Mouse (Mus musculus): Measurements from ENCODE around the gene Stk24. TPM values are rescaled to one million over a fixed set of nuclear protein-coding genes. Genes with fewer than 3 reads are reported as not detected.

Gene Stk24
- polyA plus RNA-seq, 1 experiment from 2014 or later: 32.8 TPM

- H3K4me3 ChIP-seq: no peak overlapping the region
- WGBS: 86% methylated on average over 8 of the region's 8 CpGs
- no peak for DNase-seq (ENCODE audit: low spot score)
- no peaks in the 10 kb centered on the region for H3K9me3 ChIP-seq
- H3K36me3 ChIP-seq: peaks cover 89% of the 10 kb centered on the region
- H3K27ac ChIP-seq: no peak overlapping the region
- no peaks in the 10 kb centered on the region for H3K4me1 ChIP-seq (replicated peaks)
- H3K27me3 ChIP-seq (ENCODE audit: insufficient read depth, poor library complexity, severe bottlenecking): no peaks in the 10 kb centered on the region
Measured at GRCm38 (mm10) chr14:121291881-121292280, 87.9 kb downstream of the Stk24 start.

GRCm38 (mm10) chr14:121285379-121286120 is 94.3 kb downstream of the Stk24 start:
- 95% methylated on average over 14 of the region's 14 CpGs for WGBS
- Histone ChIP-seq H3K36me3 (peaks cover 90% of the 10 kb centered on the region), H3K27ac (no peak overlapping the region), H3K4me1 (replicated peaks) (no peaks in the 10 kb centered on the region), H3K9me3 (no peaks in the 10 kb centered on the region), H3K27me3 (ENCODE audit: insufficient read depth, poor library complexity, severe bottlenecking) (no peaks in the 10 kb centered on the region), H3K4me3 (no peak overlapping the region)
- no peak for DNase-seq (ENCODE audit: low spot score)

- Histone ChIP-seq H3K4me1 (replicated peaks) (no peaks in the 10 kb centered on the region), H3K4me3 (no peak overlapping the region), H3K27ac (no peak overlapping the region), H3K36me3 (peaks cover 94% of the 10 kb centered on the region), H3K9me3 (no peaks in the 10 kb centered on the region), H3K27me3 (ENCODE audit: insufficient read depth, poor library complexity, severe bottlenecking) (no peaks in the 10 kb centered on the region)
- DNase-seq (ENCODE audit: low spot score): no peak
Measured at GRCm38 (mm10) chr14:121281336-121281710, 98.5 kb downstream of the Stk24 start.

DNA sequence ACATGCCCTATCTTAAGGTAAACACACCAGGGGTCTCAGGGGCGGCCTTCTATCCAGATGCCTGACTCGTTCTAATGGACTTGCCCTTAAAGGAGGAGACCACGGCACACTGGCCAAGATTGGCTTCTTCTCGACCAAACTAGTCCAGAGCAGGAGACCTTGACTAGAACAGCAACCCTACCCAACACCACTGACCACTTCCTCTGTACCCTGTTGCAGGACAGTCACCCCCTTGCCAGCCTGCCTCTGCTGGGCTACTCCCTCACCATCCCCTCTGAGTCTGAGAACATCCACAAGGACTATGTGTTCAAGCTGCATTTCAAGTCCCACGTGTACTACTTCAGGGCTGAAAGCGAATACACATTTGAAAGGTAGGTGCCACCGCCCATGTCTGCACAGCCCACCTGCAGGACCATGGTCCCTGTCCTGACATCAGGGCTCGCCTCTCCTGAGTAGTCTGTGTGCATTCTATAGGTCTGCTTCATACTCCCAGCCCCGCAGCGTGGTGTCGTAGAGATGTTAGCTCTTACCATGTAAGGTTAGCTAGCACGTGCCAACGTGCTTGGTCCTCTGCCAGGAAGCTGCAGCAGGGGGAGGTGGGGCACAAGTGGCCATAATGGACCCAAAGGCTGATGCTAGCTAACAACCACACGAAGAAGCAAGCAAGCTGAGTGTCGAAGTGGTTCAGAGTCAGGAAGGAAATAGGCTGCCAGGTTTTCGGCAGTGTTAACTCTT is 99.0 kb downstream of the Stk24 start:
- no peaks in the 10 kb centered on the region for H3K27me3 ChIP-seq (ENCODE audit: insufficient read depth, poor library complexity, severe bottlenecking)
- peaks cover 94% of the 10 kb centered on the region for H3K36me3 ChIP-seq
- WGBS: 90% methylated on average over 16 of the region's 16 CpGs
- H3K4me3 ChIP-seq: no peak overlapping the region
- H3K27ac ChIP-seq: no peak overlapping the region
- no peaks in the 10 kb centered on the region for H3K4me1 ChIP-seq (replicated peaks)
- no peak for DNase-seq (ENCODE audit: low spot score)
- no peaks in the 10 kb centered on the region for H3K9me3 ChIP-seq

DNA sequence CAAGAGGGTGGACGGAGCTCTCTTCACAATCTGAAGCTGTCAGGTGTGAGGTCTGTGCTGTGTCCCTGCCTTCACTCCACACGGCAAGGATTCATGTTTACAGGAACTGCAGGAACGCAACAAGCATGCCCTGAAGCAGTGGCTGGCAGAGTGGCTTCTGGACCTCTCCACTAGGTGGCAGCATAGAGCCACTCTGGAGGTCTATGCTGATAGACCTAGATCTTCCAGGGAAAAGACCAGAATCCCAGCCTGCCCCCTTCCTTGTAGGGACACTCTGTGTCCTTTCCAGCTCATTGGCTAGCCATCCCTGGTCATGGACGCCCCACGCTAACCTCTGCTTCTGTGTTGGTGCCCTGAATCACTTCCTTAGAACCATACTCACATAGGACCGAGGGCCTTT is 100.7 kb downstream of the Stk24 start:
- Histone ChIP-seq H3K4me1 (replicated peaks) (no peaks in the 10 kb centered on the region), H3K9me3 (no peaks in the 10 kb centered on the region), H3K4me3 (no peak overlapping the region), H3K27ac (no peak overlapping the region), H3K36me3 (peaks cover 93% of the 10 kb centered on the region), H3K27me3 (ENCODE audit: insufficient read depth, poor library complexity, severe bottlenecking) (no peaks in the 10 kb centered on the region)
- DNase-seq (ENCODE audit: low spot score): peak; percentile 81
- 30% methylated on average over 6 of the region's 6 CpGs for whole genome bisulfite sequencing

DNA sequence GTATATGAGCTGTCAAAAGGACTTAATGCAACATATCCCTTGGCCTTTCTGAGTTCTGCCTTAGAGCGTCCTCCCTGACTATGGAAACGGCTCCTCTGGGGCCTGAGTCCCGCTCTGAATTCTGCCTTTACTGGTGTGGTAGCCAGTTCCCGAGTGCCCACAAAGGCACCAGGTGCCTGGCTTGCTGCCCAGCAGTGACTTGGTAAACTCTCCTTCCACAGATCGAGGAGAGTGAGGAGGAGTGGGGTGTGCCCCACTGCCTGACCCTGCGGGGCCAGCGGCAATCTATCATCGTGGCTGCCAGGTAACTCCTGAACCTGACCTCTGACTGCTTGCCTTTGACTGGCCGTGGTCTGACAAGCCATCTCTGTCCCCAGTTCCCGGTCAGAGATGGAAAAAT is 103.8 kb downstream of the Stk24 start:
- WGBS: 90% methylated on average over 10 of the region's 10 CpGs
- Histone ChIP-seq H3K4me3 (no peak overlapping the region), H3K27ac (no peak overlapping the region), H3K4me1 (replicated peaks) (no peaks in the 10 kb centered on the region), H3K27me3 (ENCODE audit: insufficient read depth, poor library complexity, severe bottlenecking) (no peaks in the 10 kb centered on the region), H3K36me3 (peaks cover 93% of the 10 kb centered on the region), H3K9me3 (no peaks in the 10 kb centered on the region)
- no peak for DNase-seq (ENCODE audit: low spot score)

DNA sequence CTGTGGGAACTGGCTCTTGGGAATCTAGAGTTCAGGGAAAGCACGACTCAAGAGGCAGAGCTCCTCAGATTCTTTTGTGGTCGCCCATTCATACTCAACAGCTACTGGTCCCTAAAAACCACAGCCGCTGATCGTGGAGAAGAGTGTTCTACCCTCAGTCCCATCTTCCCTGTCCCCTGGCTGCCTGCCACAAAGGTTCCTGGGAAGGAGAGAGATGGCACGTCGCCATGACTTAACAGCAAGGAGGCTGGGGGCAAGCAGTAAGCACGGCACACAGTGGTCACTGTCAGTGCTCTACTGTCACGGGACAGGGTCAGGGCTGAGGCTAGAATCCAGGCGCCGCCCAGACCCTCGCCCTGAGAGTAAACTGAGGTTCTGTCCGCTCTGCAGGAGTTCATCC is 104.8 kb downstream of the Stk24 start:
- no peak for DNase-seq (ENCODE audit: low spot score)
- Histone ChIP-seq H3K36me3 (peaks cover 93% of the 10 kb centered on the region), H3K27ac (no peak overlapping the region), H3K4me1 (replicated peaks) (no peaks in the 10 kb centered on the region), H3K4me3 (no peak overlapping the region), H3K27me3 (ENCODE audit: insufficient read depth, poor library complexity, severe bottlenecking) (no peaks in the 10 kb centered on the region), H3K9me3 (no peaks in the 10 kb centered on the region)
- WGBS: 91% methylated on average over 12 of the region's 12 CpGs

DNA sequence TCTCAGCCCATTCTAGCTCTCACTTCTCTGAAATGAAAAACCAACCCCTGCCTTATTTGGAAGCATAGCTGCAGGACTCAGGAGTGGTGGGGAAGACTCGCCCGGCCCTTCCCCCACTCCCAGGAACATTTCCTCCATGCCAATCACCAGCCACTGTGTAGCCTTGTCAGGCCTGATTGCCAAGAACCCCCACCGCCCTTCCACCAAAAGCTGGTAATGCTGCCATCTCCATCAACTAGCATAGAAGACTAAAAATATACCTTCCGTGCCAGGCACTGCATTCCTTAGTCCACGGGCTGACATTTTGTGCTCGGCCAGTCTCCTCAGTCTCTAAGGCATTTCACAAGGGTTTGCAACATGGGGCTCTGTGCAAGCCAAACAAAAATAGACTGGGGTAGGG is 109.3 kb downstream of the Stk24 start:
- 86% methylated on average over 6 of the region's 6 CpGs for WGBS

DNA sequence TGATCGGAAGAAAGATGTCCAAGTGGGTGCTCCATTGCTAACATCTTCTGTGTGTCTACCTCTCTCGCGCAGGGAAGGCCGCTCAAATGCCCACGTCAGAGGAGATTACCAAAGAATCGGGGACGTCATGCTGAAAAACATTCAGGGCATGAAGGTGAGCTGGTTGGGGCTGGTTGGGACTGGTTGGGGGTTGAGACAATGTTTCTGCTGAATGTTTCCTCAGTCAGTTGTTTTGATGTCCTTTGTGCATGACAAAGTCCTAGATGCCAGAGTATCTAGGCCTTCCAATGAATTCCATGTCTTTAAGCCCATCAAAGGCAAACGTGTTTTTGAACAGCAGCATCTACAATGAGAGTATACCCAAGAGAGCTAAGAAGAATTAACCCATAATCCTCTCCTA is 112.0 kb downstream of the Stk24 start:
- no peaks in the 10 kb centered on the region for H3K9me3 ChIP-seq
- peaks cover 68% of the 10 kb centered on the region for H3K36me3 ChIP-seq
- no peak for DNase-seq (ENCODE audit: low spot score)
- 0 out of 2 replicates have a peak, but pooled peaks cover 1% of the 10 kb centered on the region for H3K4me1 ChIP-seq (replicated peaks)
- no peak overlapping the region for H3K27ac ChIP-seq
- 88% methylated on average over 8 of the region's 8 CpGs for WGBS
- H3K4me3 ChIP-seq: no peak overlapping the region
- no peaks in the 10 kb centered on the region for H3K27me3 ChIP-seq (ENCODE audit: insufficient read depth, poor library complexity, severe bottlenecking)

More for the DNA sequence above, 109.3 kb downstream of the Stk24 start:
- Histone ChIP-seq H3K27ac (no peak overlapping the region), H3K4me1 (replicated peaks) (no peaks in the 10 kb centered on the region), H3K36me3 (peaks cover 71% of the 10 kb centered on the region), H3K27me3 (ENCODE audit: insufficient read depth, poor library complexity, severe bottlenecking) (no peaks in the 10 kb centered on the region), H3K9me3 (no peaks in the 10 kb centered on the region), H3K4me3 (no peak overlapping the region)
- DNase-seq (ENCODE audit: low spot score): no peak

DNA sequence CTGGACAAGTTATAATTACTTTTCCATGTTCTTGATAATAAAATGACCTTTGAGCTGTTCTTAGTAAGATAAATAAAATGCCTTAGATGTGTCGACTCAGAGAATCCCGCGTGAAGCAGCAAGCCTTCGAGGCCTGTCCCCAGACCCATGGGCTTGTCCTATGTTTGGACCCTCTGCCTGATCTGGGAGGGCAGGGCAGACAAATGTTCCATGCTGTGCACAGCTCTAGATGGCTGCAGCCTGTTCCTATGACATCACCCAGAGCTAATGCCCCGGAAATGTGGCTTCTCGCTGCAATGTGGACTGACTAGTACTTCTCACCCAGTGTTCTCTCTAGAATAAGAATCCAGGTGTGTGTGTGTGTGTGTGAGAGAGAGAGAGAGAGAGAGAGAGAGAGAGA is 115.4 kb downstream of the Stk24 start:
- no peak for DNase-seq (ENCODE audit: low spot score)
- 95% methylated on average over 6 of the region's 6 CpGs for WGBS
- Histone ChIP-seq H3K36me3 (peaks cover 45% of the 10 kb centered on the region), H3K27ac (no peak overlapping the region), H3K4me1 (replicated peaks) (peaks cover 11% of the 10 kb centered on the region), H3K9me3 (no peaks in the 10 kb centered on the region), H3K4me3 (no peak overlapping the region), H3K27me3 (ENCODE audit: insufficient read depth, poor library complexity, severe bottlenecking) (no peaks in the 10 kb centered on the region)

DNA sequence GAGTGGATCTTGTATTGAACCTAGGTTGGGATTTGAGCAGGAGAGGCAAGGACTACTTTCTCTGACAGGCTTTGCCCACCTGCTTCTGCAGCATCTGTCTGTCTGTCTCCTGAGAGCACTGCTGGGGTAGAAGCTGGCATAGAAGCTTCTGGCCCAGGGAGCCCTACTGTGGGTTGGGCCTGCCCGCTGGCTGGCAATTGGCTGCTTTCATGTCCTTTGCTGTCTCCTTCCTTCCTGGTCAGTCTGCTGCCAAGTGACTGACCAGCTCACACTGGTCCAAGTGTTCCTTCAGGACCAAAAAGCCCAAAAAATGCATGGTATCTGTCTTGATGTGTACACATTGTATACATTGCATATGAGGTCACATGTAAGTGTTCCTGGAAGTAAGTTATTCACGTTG is 115.9 kb downstream of the Stk24 start:
- WGBS: 84% methylated on average over 2 of the region's 2 CpGs
- peaks cover 45% of the 10 kb centered on the region for H3K36me3 ChIP-seq
- no peaks in the 10 kb centered on the region for H3K27me3 ChIP-seq (ENCODE audit: insufficient read depth, poor library complexity, severe bottlenecking)
- H3K27ac ChIP-seq: no peak overlapping the region
- no peaks in the 10 kb centered on the region for H3K9me3 ChIP-seq
- H3K4me1 ChIP-seq (replicated peaks): peaks cover 14% of the 10 kb centered on the region
- DNase-seq (ENCODE audit: low spot score): no peak
- H3K4me3 ChIP-seq: no peak overlapping the region

GRCm38 (mm10) chr14:121262606-121263005 is 117.2 kb downstream of the Stk24 start:
- Histone ChIP-seq H3K27ac (no peak overlapping the region), H3K9me3 (no peaks in the 10 kb centered on the region), H3K27me3 (ENCODE audit: insufficient read depth, poor library complexity, severe bottlenecking) (no peaks in the 10 kb centered on the region), H3K4me1 (replicated peaks) (peaks cover 14% of the 10 kb centered on the region), H3K36me3 (peaks cover 46% of the 10 kb centered on the region), H3K4me3 (no peak overlapping the region)
- WGBS: 78% methylated on average over 4 of the region's 4 CpGs
- no peak for DNase-seq (ENCODE audit: low spot score)

- H3K27me3 ChIP-seq (ENCODE audit: insufficient read depth, poor library complexity, severe bottlenecking): no peaks in the 10 kb centered on the region
- H3K27ac ChIP-seq: no peak overlapping the region
- no peak overlapping the region for H3K4me3 ChIP-seq
- H3K9me3 ChIP-seq: no peaks in the 10 kb centered on the region
- peaks cover 54% of the 10 kb centered on the region for H3K36me3 ChIP-seq
- WGBS: 80% methylated on average over 5 of the region's 5 CpGs
- peaks cover 14% of the 10 kb centered on the region for H3K4me1 ChIP-seq (replicated peaks)
- DNase-seq (ENCODE audit: low spot score): no peak
Measured at GRCm38 (mm10) chr14:121261229-121261879, 118.5 kb downstream of the Stk24 start.

Data from hindbrain, embryonic 10.5 days (tissue).